Mouse (Mus musculus): ENCODE measurements around the gene Barx1. TPM values are rescaled to one million over a fixed set of nuclear protein-coding genes. Genes with fewer than 3 reads are reported as not detected.

Barx1 gene
- polyA plus RNA-seq, 1 experiment from 2014 or later, result not detected

- Histone ChIP-seq H3K27ac (ENCODE audit: low read depth, low read length) (no peak overlapping the region), H3K36me3 (ENCODE audit: control insufficient read depth, insufficient read depth, low read length) (no peaks in the 10 kb centered on the region), H3K4me3 (ENCODE audit: low read depth, low read length) (no peak overlapping the region), H3K9me3 (ENCODE audit: control insufficient read depth, low read length) (peaks cover 3% of the 10 kb centered on the region; the same call in 1 of the 2 replicates), H3K4me2 (ENCODE audit: low read depth, low read length) (no peak overlapping the region), H3K4me1 (ENCODE audit: control insufficient read depth, insufficient read depth, low read length) (0 out of 2 replicates have a peak, but pooled peaks cover 3% of the 10 kb centered on the region), H3K27me3 (ENCODE audit: control insufficient read depth, insufficient read depth, low read length) (no peaks in the 10 kb centered on the region), H3K9ac (replicated peaks; ENCODE audit: low read depth, low read length) (no peak overlapping the region)
- ATAC-seq (ENCODE audit: low read depth), result no peak
- WGBS, result 56% methylated on average over 2 of the region's 2 CpGs
Observed at GRCm38 (mm10) chr13:48691991-48692390, 29.2 kb downstream of the Barx1 start.

GRCm38 (mm10) chr13:48694090-48695064 is 31.6 kb downstream of the Barx1 start:
- no peak overlapping the region for H3K9ac ChIP-seq (replicated peaks; ENCODE audit: low read depth, low read length)
- no peaks in the 10 kb centered on the region for H3K27me3 ChIP-seq (ENCODE audit: control insufficient read depth, insufficient read depth, low read length)
- H3K36me3 ChIP-seq (ENCODE audit: control insufficient read depth, insufficient read depth, low read length), result no peaks in the 10 kb centered on the region
- peak; percentile 73; the same call in 1 of the 2 replicates for ATAC-seq (ENCODE audit: low read depth)
- peaks cover 3% of the 10 kb centered on the region; the same call in 1 of the 2 replicates for H3K9me3 ChIP-seq (ENCODE audit: control insufficient read depth, low read length)
- H3K27ac ChIP-seq (ENCODE audit: low read depth, low read length), result 0 out of 2 replicates have a peak overlapping the region, but pooled peaks have one; percentile 18
- H3K4me2 ChIP-seq (ENCODE audit: low read depth, low read length), result no peak overlapping the region
- WGBS, result 42% methylated on average over 27 of the region's 27 CpGs
- H3K4me1 ChIP-seq (ENCODE audit: control insufficient read depth, insufficient read depth, low read length), result 0 out of 2 replicates have a peak, but pooled peaks cover 3% of the 10 kb centered on the region
- H3K4me3 ChIP-seq (ENCODE audit: low read depth, low read length), result no peak overlapping the region

DNA sequence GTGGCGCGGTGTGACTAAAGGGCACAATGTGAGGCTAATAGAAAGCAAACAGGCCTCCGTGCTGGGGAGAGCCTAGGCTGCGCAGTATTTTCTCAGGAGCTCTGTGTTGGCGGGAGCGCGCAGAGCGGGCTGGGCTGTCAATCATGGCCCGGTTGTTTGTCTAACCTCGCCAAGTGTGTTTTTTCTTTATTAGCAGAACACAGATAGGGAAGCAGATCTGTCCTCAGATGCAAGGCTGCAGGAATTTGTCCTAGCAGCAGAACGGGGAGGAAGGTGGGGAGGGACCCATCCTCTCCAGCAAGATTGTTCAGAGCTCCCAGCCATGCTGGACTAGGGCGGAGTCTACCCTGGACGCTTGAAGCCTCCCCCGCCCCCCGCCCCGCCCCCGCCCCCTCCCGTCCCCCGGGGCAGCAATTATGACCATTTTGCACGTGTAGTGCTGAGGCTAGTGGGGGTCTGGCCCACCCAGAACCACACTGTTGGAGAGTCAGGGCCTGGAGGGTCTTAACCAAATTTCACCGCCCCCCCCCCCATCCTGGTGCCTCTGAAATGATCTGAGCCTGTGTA is 43.7 kb downstream of the Barx1 start:
- Histone ChIP-seq H3K4me1 (ENCODE audit: control insufficient read depth, insufficient read depth, low read length) (peaks cover 2% of the 10 kb centered on the region; the same call in 1 of the 2 replicates), H3K9me3 (ENCODE audit: control insufficient read depth, low read length) (no peaks in the 10 kb centered on the region), H3K4me2 (ENCODE audit: low read depth, low read length) (peak overlapping the region; percentile 48), H3K36me3 (ENCODE audit: control insufficient read depth, insufficient read depth, low read length) (no peaks in the 10 kb centered on the region), H3K4me3 (ENCODE audit: low read depth, low read length) (peak overlapping the region; percentile 24), H3K27ac (ENCODE audit: low read depth, low read length) (no peak overlapping the region), H3K9ac (replicated peaks; ENCODE audit: low read depth, low read length) (peak overlapping the region; percentile 41), H3K27me3 (ENCODE audit: control insufficient read depth, insufficient read depth, low read length) (no peaks in the 10 kb centered on the region)
- WGBS, result 2% methylated on average over 21 of the region's 21 CpGs
- peak; percentile 68 for ATAC-seq (ENCODE audit: low read depth)

DNA sequence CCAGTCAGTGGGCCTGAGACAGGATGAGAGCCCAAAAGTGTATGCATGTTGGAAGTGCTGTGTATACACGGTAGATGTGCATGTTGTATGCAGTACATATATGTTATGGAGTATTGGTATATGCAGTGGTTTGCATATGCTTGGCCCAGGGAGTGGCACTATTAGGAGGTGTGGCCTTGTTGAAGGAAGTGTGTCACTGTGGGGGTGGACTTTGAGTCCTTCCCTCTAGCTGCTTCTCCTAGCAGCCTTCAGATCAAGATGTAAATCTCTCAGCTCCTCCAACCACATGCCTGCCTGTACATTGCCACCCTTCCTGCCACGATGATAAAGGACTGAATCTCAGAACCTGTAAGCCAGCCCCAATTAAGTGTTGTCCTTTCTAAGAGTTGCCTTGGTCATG is 49.9 kb downstream of the Barx1 start:
- WGBS, result 81% methylated on average over 2 of the region's 2 CpGs
- Histone ChIP-seq H3K9ac (replicated peaks; ENCODE audit: low read depth, low read length) (no peak overlapping the region), H3K4me2 (ENCODE audit: low read depth, low read length) (no peak overlapping the region), H3K4me3 (ENCODE audit: low read depth, low read length) (no peak overlapping the region), H3K36me3 (ENCODE audit: control insufficient read depth, insufficient read depth, low read length) (no peaks in the 10 kb centered on the region), H3K27ac (ENCODE audit: low read depth, low read length) (no peak overlapping the region), H3K4me1 (ENCODE audit: control insufficient read depth, insufficient read depth, low read length) (no peaks in the 10 kb centered on the region), H3K9me3 (ENCODE audit: control insufficient read depth, low read length) (no peaks in the 10 kb centered on the region), H3K27me3 (ENCODE audit: control insufficient read depth, insufficient read depth, low read length) (no peaks in the 10 kb centered on the region)
- no peak for ATAC-seq (ENCODE audit: low read depth)

DNA sequence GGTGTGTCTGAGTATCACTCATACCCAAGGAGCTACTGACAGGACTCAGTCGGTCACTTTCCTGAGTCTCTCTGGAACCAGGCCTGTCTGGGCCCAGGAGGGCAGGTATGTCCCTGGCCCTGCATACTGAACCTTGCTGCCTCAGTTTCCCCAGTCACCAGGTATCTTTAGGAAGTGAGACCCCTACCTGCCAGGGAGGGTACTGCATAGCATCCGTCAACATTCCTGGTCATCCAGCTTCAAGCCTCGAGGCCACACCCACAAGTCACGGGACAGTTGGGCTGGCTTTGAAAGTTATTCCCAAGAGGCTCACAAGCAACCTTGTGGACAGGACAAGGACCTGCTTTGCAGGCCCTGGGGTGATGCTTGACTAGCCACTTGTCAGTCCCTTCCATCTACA is 53.3 kb downstream of the Barx1 start:
- ATAC-seq (ENCODE audit: low read depth), result no peak
- Histone ChIP-seq H3K9ac (replicated peaks; ENCODE audit: low read depth, low read length) (no peak overlapping the region), H3K4me1 (ENCODE audit: control insufficient read depth, insufficient read depth, low read length) (no peaks in the 10 kb centered on the region), H3K27me3 (ENCODE audit: control insufficient read depth, insufficient read depth, low read length) (no peaks in the 10 kb centered on the region), H3K4me2 (ENCODE audit: low read depth, low read length) (no peak overlapping the region), H3K27ac (ENCODE audit: low read depth, low read length) (no peak overlapping the region), H3K9me3 (ENCODE audit: control insufficient read depth, low read length) (no peaks in the 10 kb centered on the region), H3K36me3 (ENCODE audit: control insufficient read depth, insufficient read depth, low read length) (no peaks in the 10 kb centered on the region), H3K4me3 (ENCODE audit: low read depth, low read length) (no peak overlapping the region)
- WGBS, result 62% methylated on average over 4 of the region's 4 CpGs

Other genes with a start within 250 kb of the Barx1 start
- gene Zfp169, start 149.5 kb upstream of the Barx1 start, polyA plus RNA-seq (2014; fragmentation: Nextera tagmentation; extraction: Ambion mirVana), result 5.8 and 8.1 TPM in 2 replicates
- 4.4 and 5.0 TPM in 2 replicates for gene A830005F24Rik, start 149.4 kb upstream of the Barx1 start, polyA plus RNA-seq (2014; fragmentation: Nextera tagmentation; extraction: Ambion mirVana)
- gene Ptpdc1, start 37.3 kb upstream of the Barx1 start, polyA plus RNA-seq (2014; fragmentation: Nextera tagmentation; extraction: Ambion mirVana), result 24.2 and 25.2 TPM in 2 replicates
- 10.7 and 11.7 TPM in 2 replicates for gene Phf2, start 208.1 kb downstream of the Barx1 start, polyA plus RNA-seq (2014; fragmentation: Nextera tagmentation; extraction: Ambion mirVana)